Mouse (Mus musculus) liver, embryonic 12.5 days (tissue): Measurements from ENCODE around the gene Anks6. TPM values are rescaled to one million over a fixed set of nuclear protein-coding genes. Genes with fewer than 3 reads are reported as not detected.

ENCODE experiments used
- ATAC-seq: fragments of 200-750 bp; cut with Nextera tagmentation; 2 replicates; pipeline ENCODE4 v1.8.0; 2017; ENCODE audit warnings: moderate number of reproducible peaks, mild to moderate bottlenecking, moderate library complexity
- H3K27ac ChIP-seq: fragments of 300-500 bp; sonication (generic); 2 replicates; pipeline ENCODE4 v1.5.1; 2016; ENCODE audit warnings: mild to moderate bottlenecking
- H3K27me3 ChIP-seq: fragments of 300-500 bp; sonication (generic); replicated peaks from 2 replicates; pipeline ENCODE4 v1.6.1; 2016; ENCODE audit warnings: mild to moderate bottlenecking, moderate library complexity
- H3K36me3 ChIP-seq: fragments of 300-500 bp; sonication (generic); 2 replicates; pipeline ENCODE4 v1.6.1; 2016; ENCODE audit warnings: mild to moderate bottlenecking, moderate library complexity
- H3K4me1 ChIP-seq: fragments of 300-500 bp; sonication (generic); 2 replicates; pipeline ENCODE4 v1.6.1; 2016
- H3K4me2 ChIP-seq: fragments of 300-500 bp; sonication (generic); 2 replicates; pipeline ENCODE4 v1.6.1; 2016; ENCODE audit warnings: mild to moderate bottlenecking, moderate library complexity
- H3K4me3 ChIP-seq: fragments of 300-500 bp; sonication (generic); 2 replicates; pipeline ENCODE4 v1.5.1; 2016; ENCODE audit warnings: mild to moderate bottlenecking, moderate library complexity
- H3K9ac ChIP-seq: fragments of 300-500 bp; sonication (generic); 2 replicates; pipeline ENCODE4 v1.6.1; 2016; ENCODE audit warnings: mild to moderate bottlenecking, moderate library complexity
- H3K9me3 ChIP-seq: fragments of 300-500 bp; sonication (generic); replicated peaks from 2 replicates; pipeline ENCODE4 v1.6.1; 2016; ENCODE audit warnings: mild to moderate bottlenecking, moderate library complexity
- WGBS: fragments of 180-500 bp; shearing (Covaris S2); methylation state at CpG from one replicate; pipeline ENCODE4 v1.1.7; 2016; ENCODE audit not compliant: insufficient replicate concordance; 5-methylcytosine and 5-hydroxymethylcytosine counted together
- polyA plus RNA-seq: library from polyadenylated mRNA; unstranded; fragments of >200 nt; fragmentation: Nextera tagmentation; extraction: Ambion mirVana; gene quantifications from 2 replicates; pipeline ENCODE4 v1.2.1, GENCODE M21; 2016

The Anks6 gene
- polyA plus RNA-seq, 1 experiment from 2014 or later = 0.39 TPM

GRCm38 (mm10) chr4:46982912-46983311 lies 74.3 kb downstream of the Anks6 start:
- Histone ChIP-seq H3K9ac (no peak overlapping the region), H3K4me3 (no peak overlapping the region), H3K36me3 (no peaks in the 10 kb centered on the region), H3K4me2 (no peak overlapping the region), H3K27me3 (peaks cover 13% of the 10 kb centered on the region), H3K4me1 (no peaks in the 10 kb centered on the region), H3K9me3 (no peaks in the 10 kb centered on the region), H3K27ac (no peak overlapping the region)
- ATAC-seq = no peak
- 49% methylated on average over 5 of the region's 5 CpGs for WGBS

GRCm38 (mm10) chr4:46982094-46982493 lies 75.1 kb downstream of the Anks6 start:
- ATAC-seq = no peak
- H3K9me3 ChIP-seq = no peaks in the 10 kb centered on the region
- WGBS = 71% methylated on average over 4 of the region's 4 CpGs
- H3K4me2 ChIP-seq = no peak overlapping the region
- no peaks in the 10 kb centered on the region for H3K4me1 ChIP-seq
- no peak overlapping the region for H3K27ac ChIP-seq
- peaks cover 9% of the 10 kb centered on the region for H3K27me3 ChIP-seq
- H3K4me3 ChIP-seq = no peak overlapping the region
- H3K9ac ChIP-seq = no peak overlapping the region
- H3K36me3 ChIP-seq = no peaks in the 10 kb centered on the region

DNA sequence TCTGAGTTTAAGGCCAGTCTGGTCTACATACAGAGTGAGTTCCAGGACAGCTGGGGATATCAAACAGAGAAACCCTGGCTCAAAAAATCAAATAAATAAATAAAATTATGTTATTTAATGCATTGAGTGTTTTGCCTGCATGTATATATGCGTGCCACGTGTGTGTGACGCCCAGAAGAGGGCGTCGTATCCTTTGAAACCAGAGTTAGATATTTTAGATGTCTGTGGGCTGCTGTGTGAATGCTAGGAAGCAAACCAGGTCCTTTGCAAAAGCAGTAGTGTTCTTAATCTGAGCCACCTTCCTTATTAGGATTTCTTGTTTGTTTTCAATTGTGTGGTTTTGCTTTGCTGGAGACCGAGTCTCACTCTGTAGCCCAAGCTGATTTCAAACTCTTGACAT lies 78.9 kb downstream of the Anks6 start:
- 65% methylated on average over 6 of the region's 6 CpGs for WGBS
- H3K9me3 ChIP-seq = no peaks in the 10 kb centered on the region
- no peak overlapping the region for H3K4me3 ChIP-seq
- no peak overlapping the region for H3K4me2 ChIP-seq
- no peak overlapping the region for H3K9ac ChIP-seq
- H3K4me1 ChIP-seq = no peaks in the 10 kb centered on the region
- peaks cover 7% of the 10 kb centered on the region; the same call in 1 of the 2 replicates for H3K27me3 ChIP-seq
- no peaks in the 10 kb centered on the region for H3K36me3 ChIP-seq
- no peak overlapping the region for H3K27ac ChIP-seq
- ATAC-seq = no peak

DNA sequence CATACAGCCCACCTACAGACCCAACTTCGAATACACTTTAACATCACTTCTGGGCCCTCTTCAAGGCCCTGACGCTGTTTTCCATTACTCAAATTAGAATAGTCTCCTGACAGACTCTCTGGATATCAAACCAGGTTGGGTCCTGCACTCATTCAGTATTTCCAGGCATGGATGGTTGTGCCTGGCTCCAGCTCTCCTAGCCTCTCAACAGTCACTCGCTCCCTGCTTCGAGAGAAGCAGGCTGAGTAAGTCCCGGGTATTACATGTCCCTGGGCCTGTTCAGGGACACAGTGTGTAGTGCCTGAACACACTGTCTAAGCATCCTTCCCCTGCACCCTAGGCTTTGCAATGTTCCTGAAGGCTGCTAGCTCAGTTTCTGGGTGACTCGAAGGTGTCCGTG lies 80.1 kb downstream of the Anks6 start:
- no peak for ATAC-seq
- Histone ChIP-seq H3K36me3 (no peaks in the 10 kb centered on the region), H3K4me3 (no peak overlapping the region), H3K27ac (no peak overlapping the region), H3K9me3 (no peaks in the 10 kb centered on the region), H3K4me1 (no peaks in the 10 kb centered on the region), H3K4me2 (no peak overlapping the region), H3K27me3 (peaks cover 7% of the 10 kb centered on the region; the same call in 1 of the 2 replicates), H3K9ac (no peak overlapping the region)
- 75% methylated on average over 7 of the region's 7 CpGs for WGBS

DNA sequence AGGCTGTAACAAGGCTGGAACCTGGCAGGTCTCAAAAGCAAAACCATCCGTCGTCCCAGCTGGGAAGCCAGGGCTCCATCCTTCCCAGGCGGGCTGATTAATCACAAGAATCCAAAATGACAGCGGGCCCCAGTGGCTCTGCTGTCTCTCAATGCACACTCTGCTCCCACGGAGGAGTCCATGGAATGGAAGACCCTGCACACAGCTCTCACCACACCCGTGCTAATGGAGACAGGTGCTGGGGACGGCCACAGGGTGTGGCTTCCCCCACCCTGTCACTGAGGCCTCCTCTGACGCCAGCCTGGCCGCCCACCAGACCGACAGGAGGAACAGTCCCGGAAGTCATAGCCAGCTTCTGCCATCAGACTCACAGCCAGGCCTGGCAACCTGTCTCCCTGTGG lies 80.6 kb downstream of the Anks6 start:
- Histone ChIP-seq H3K4me2 (no peak overlapping the region), H3K9me3 (no peaks in the 10 kb centered on the region), H3K9ac (no peak overlapping the region), H3K4me1 (no peaks in the 10 kb centered on the region), H3K27me3 (peaks cover 7% of the 10 kb centered on the region; the same call in 1 of the 2 replicates), H3K27ac (no peak overlapping the region), H3K36me3 (no peaks in the 10 kb centered on the region), H3K4me3 (no peak overlapping the region)
- ATAC-seq = no peak
- 60% methylated on average over 11 of the region's 11 CpGs for WGBS

DNA sequence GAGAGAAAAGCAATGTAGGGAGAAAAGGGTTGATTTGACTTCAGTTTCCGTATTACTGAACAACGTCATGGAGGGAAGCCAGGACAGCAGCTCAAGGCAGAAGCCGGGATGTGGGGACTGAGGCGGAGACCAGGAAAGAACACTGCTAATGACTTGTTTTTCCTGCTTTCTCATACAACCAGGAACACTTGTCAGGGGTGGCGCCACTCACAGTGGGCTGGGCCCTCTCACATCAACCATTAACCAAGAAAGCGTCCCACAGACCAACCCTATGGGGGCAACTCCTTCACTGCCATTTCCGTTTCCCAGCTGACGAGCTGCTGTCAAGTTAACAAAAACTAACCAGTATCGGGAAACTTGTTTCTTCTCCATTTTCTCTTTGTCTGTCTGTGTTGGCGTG lies 83.9 kb downstream of the Anks6 start:
- 49% methylated on average over 10 of the region's 10 CpGs for WGBS
- H3K36me3 ChIP-seq = no peaks in the 10 kb centered on the region
- H3K4me1 ChIP-seq = no peaks in the 10 kb centered on the region
- H3K9me3 ChIP-seq = no peaks in the 10 kb centered on the region
- no peak overlapping the region for H3K27ac ChIP-seq
- peaks cover 7% of the 10 kb centered on the region; the same call in 1 of the 2 replicates for H3K27me3 ChIP-seq
- H3K4me2 ChIP-seq = no peak overlapping the region
- no peak overlapping the region for H3K9ac ChIP-seq
- no peak overlapping the region for H3K4me3 ChIP-seq
- ATAC-seq = no peak

- no peak for ATAC-seq
- Histone ChIP-seq H3K4me3 (no peak overlapping the region), H3K4me2 (no peak overlapping the region), H3K27ac (no peak overlapping the region), H3K4me1 (no peaks in the 10 kb centered on the region), H3K36me3 (no peaks in the 10 kb centered on the region), H3K27me3 (no peaks in the 10 kb centered on the region), H3K9ac (no peak overlapping the region), H3K9me3 (no peaks in the 10 kb centered on the region)
- 68% methylated on average over 10 of the region's 10 CpGs for WGBS
Observed at GRCm38 (mm10) chr4:46967981-46968380, 89.2 kb downstream of the Anks6 start.

DNA sequence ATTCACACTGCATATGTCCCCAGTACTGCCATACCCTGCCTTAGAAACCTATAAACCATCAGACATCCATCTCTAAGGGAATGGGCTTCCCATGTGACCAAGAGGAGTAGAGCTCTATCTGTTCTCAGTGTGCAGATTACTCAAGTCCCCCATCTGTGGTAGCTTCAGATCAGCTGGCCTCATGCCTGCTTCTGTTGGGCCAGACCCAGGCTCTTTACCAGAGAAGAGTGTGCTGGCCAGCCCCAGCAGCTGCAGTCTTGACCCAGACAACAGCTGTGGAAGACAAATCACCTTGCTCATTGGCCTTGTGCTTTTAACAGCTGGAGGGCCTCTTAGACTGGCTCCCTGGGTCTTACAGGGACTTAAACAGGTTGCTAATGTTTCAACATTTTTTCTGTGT lies 90.7 kb downstream of the Anks6 start:
- no peaks in the 10 kb centered on the region for H3K4me1 ChIP-seq
- H3K27me3 ChIP-seq = no peaks in the 10 kb centered on the region
- H3K27ac ChIP-seq = no peak overlapping the region
- no peak for ATAC-seq
- H3K4me2 ChIP-seq = no peak overlapping the region
- H3K9me3 ChIP-seq = no peaks in the 10 kb centered on the region
- no peak overlapping the region for H3K4me3 ChIP-seq
- no peak overlapping the region for H3K9ac ChIP-seq
- H3K36me3 ChIP-seq = no peaks in the 10 kb centered on the region

Other genes starting within 250 kb of the Anks6 start
- gene Gabbr2, start 65.6 kb downstream of the Anks6 start, polyA plus RNA-seq = 0.08 and 0.28 TPM in 2 replicates
- 0.63 and 0.68 TPM in 2 replicates for gene Galnt12, start 34.5 kb upstream of the Anks6 start, polyA plus RNA-seq
- 0.14 and 0.33 TPM in 2 replicates for gene Col15a1, start 150.7 kb upstream of the Anks6 start, polyA plus RNA-seq